Mouse (Mus musculus) CH12.LX (cell line): ENCODE measurements at regions not wholly inside any gene's neighbourhood (a gene's known extent, or its start where the extent isn't known, plus 50 kb on each side); places are given as distances from the start of the nearest gene placed in this dataset.

Experiments used
- DNase-seq: peaks from one replicate; pipeline ENCODE4 v3.0.0-alpha.2; 2013; ENCODE audit errors: extremely low read depth
- H3K27ac ChIP-seq: 2 replicates; pipeline ENCODE4 v1.5.1; 2012; ENCODE audit warnings: low read depth, mild to moderate bottlenecking, control low read depth, moderate library complexity; ENCODE audit not compliant: insufficient read depth
- H3K27me3 ChIP-seq: replicated peaks from 2 replicates; pipeline ENCODE3; 2012; ENCODE audit warnings: inconsistent platforms
- H3K36me3 ChIP-seq, 2 experiments: replicated peaks in 1 of 2; 2 replicates each; pipeline versions ENCODE3 to v1.6.1; 2012; ENCODE audit warnings: inconsistent platforms in 1 of 2, low read length in 1 of 2, mild to moderate bottlenecking in 1 of 2, mixed read lengths in 1 of 2, moderate library complexity in 1 of 2; ENCODE audit not compliant: control insufficient read depth in 1 of 2, insufficient read depth in 1 of 2
- H3K4me1 ChIP-seq, 2 experiments: 2 replicates each; pipeline ENCODE4 v1.6.1; 2012; ENCODE audit warnings: inconsistent platforms in 1 of 2, moderate library complexity in 1 of 2; ENCODE audit not compliant: insufficient read depth in 2 of 2, control insufficient read depth in 1 of 2
- H3K4me2 ChIP-seq: 2 replicates; pipeline ENCODE4 v1.6.1; 2012; ENCODE audit warnings: low read depth, mild to moderate bottlenecking, control low read depth; ENCODE audit not compliant: poor library complexity, insufficient read depth, severe bottlenecking
- H3K4me3 ChIP-seq, 3 experiments: fragments of 150-350 bp in 1 of 3; sonication (generic) in 1 of 3; replicated peaks in 1 of 3; 2 replicates each; pipeline versions ENCODE3 to v1.5.1; 2011 to 2012; ENCODE audit warnings: low read depth in 2 of 3, low read length in 2 of 3, mild to moderate bottlenecking in 2 of 3, moderate library complexity in 2 of 3, control low read depth in 1 of 3, improper control_type of control experiment in 1 of 3, inconsistent platforms in 1 of 3, mixed read lengths in 1 of 3; ENCODE audit not compliant: poor library complexity in 1 of 3
- H3K79me2 ChIP-seq: replicated peaks from 2 replicates; pipeline ENCODE4 v1.6.1; 2012; ENCODE audit warnings: mild to moderate bottlenecking, moderate library complexity; ENCODE audit not compliant: control insufficient read depth, poor library complexity, insufficient read depth, severe bottlenecking; ENCODE audit errors: extremely low read depth
- H3K9ac ChIP-seq: 2 replicates; pipeline ENCODE4 v1.6.1; 2012; ENCODE audit warnings: low read depth, mild to moderate bottlenecking, control low read depth, moderate library complexity; ENCODE audit not compliant: insufficient read depth
- H3K9me3 ChIP-seq: replicated peaks from 2 replicates; pipeline ENCODE3; 2012; ENCODE audit warnings: low read length, inconsistent platforms, mixed read lengths
- BHLHE40 ChIP-seq: IDR thresholded peaks from 2 replicates; pipeline ENCODE4 v1.6.1; 2011; ENCODE audit warnings: mild to moderate bottlenecking, low read depth, low read length, improper control_type of control experiment
- CHD1 ChIP-seq: IDR thresholded peaks from 2 replicates; pipeline ENCODE4 v1.6.1; 2012; ENCODE audit warnings: low read depth, low read length, improper control_type of control experiment, inconsistent platforms
- ELF1 ChIP-seq: IDR thresholded peaks from 2 replicates; pipeline ENCODE4 v1.6.1; 2014; ENCODE audit warnings: low read depth, mild to moderate bottlenecking, inconsistent platforms, low read length, improper control_type of control experiment
- EP300 ChIP-seq: IDR thresholded peaks from 2 replicates; pipeline ENCODE4 v1.6.1; 2011; ENCODE audit warnings: low read length, improper control_type of control experiment
- ETS1 ChIP-seq: conservative IDR thresholded peaks from 2 replicates; pipeline ENCODE4 v1.6.1; 2012; ENCODE audit warnings: low read depth, mild to moderate bottlenecking, inconsistent platforms, low read length, improper control_type of control experiment, moderate library complexity
- GABPA ChIP-seq: IDR thresholded peaks from 2 replicates; pipeline ENCODE4 v1.6.1; 2012; ENCODE audit warnings: low read depth, low read length, improper control_type of control experiment, inconsistent platforms; ENCODE audit not compliant: insufficient replicate concordance
- JUN ChIP-seq: IDR thresholded peaks from 2 replicates; pipeline ENCODE4 v1.6.1; 2011; ENCODE audit warnings: low read depth, mild to moderate bottlenecking, low read length, improper control_type of control experiment, moderate library complexity; ENCODE audit not compliant: insufficient read depth
- KAT2A ChIP-seq: IDR thresholded peaks from 2 replicates; pipeline ENCODE4 v1.6.1; 2012; ENCODE audit warnings: low read length, improper control_type of control experiment, inconsistent platforms; ENCODE audit not compliant: insufficient replicate concordance
- MAFK ChIP-seq: IDR thresholded peaks from 2 replicates; pipeline ENCODE4 v1.6.1; 2011; ENCODE audit warnings: low read length, improper control_type of control experiment; ENCODE audit not compliant: insufficient replicate concordance
- MAZ ChIP-seq: IDR thresholded peaks from 2 replicates; pipeline ENCODE4 v1.6.1; 2012; ENCODE audit warnings: low read depth, mild to moderate bottlenecking, inconsistent platforms, low read length, improper control_type of control experiment, moderate library complexity
- PAX5 ChIP-seq: IDR thresholded peaks from 2 replicates; pipeline ENCODE4 v1.6.1; 2012; ENCODE audit warnings: low read length, inconsistent platforms, mixed read lengths
- POLR2A ChIP-seq: IDR thresholded peaks from 2 replicates; pipeline ENCODE4 v1.6.1; 2011; ENCODE audit warnings: low read depth, mild to moderate bottlenecking, improper control_type of control experiment, low read length
- POLR2AphosphoS2 ChIP-seq: IDR thresholded peaks from 2 replicates; pipeline ENCODE4 v1.6.1; 2011; ENCODE audit warnings: low read depth, low read length, improper control_type of control experiment
- RAD21 ChIP-seq: IDR thresholded peaks from 2 replicates; pipeline ENCODE4 v1.6.1; 2011; ENCODE audit warnings: low read depth, mild to moderate bottlenecking, low read length, improper control_type of control experiment, moderate library complexity
- RCOR1 ChIP-seq: conservative IDR thresholded peaks from 2 replicates; pipeline ENCODE4 v1.6.1; 2012; ENCODE audit warnings: low read depth, mild to moderate bottlenecking, inconsistent platforms, low read length, improper control_type of control experiment
- SIN3A ChIP-seq: IDR thresholded peaks from 2 replicates; pipeline ENCODE4 v1.6.1; 2012; ENCODE audit warnings: low read length, improper control_type of control experiment, inconsistent platforms
- TBP ChIP-seq: conservative IDR thresholded peaks from 2 replicates; pipeline ENCODE4 v1.6.1; 2011; ENCODE audit warnings: low read depth, low read length, improper control_type of control experiment
- UBTF ChIP-seq: IDR thresholded peaks from 2 replicates; pipeline ENCODE4 v1.6.1; 2012; ENCODE audit warnings: low read depth, mild to moderate bottlenecking, inconsistent platforms, low read length, improper control_type of control experiment, moderate library complexity
- USF1 ChIP-seq: IDR thresholded peaks from 2 replicates; pipeline ENCODE4 v1.6.1; 2014; ENCODE audit warnings: low read depth, mild to moderate bottlenecking, inconsistent platforms, low read length, improper control_type of control experiment
- ZC3H11A ChIP-seq: IDR thresholded peaks from 2 replicates; pipeline ENCODE4 v1.6.1; 2012; ENCODE audit warnings: low read depth, mild to moderate bottlenecking, inconsistent platforms, low read length, improper control_type of control experiment
- ZNF384 ChIP-seq: IDR thresholded peaks from 2 replicates; pipeline ENCODE4 v1.6.1; 2012; ENCODE audit warnings: low read depth, low read length, improper control_type of control experiment, inconsistent platforms
- dilution Hi-C: fragments of 300-500 bp; cut with MboI; formaldehyde crosslinking; loops from 2 replicates; pipeline ENCODE4 v1.14.3; 2020; ENCODE audit warnings: low sequenced_read_pairs; ENCODE audit not compliant: extremely low pct_unique_long_range_greater_than_20kb, extremely low pct_ligation_motif_present
- in situ Hi-C: fragments of 300-500 bp; cut with MboI; formaldehyde crosslinking; loops from 3 replicates; pipeline ENCODE4 v1.14.3; 2019; ENCODE audit warnings: low sequenced_read_pairs, low pct_ligation_motif_present, low pct_unique_long_range_greater_than_20kb, mixed read lengths

DNA sequence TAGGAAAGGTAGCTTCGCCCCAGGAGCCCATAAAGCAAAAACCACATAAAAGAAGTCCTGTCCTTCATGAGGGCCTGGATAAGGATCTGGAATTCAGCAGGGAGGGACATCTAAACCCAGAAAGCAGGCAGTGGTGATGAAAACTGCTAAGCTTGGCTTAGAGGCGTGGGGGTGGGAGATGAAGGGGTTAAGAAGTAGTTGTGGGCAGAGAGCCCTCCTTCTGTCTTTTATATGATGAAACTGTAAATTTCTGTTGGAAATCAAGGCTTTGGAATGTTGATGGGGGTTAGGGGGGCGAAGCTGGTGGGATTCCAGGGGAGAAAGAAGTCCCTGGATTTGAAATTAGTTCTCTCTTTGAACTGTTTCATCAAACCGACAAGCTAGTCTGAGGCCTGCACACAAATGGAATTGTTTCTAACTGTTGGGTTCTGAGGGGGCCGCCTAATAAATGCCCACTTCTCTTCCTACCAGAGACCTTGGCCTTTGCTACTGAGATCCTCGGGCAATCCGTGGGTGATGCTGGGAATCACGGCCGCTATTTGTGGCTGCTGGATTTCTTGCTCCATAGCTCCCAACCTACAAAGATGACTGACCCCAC lies 192.6 kb downstream of the 1500009L16Rik start:
- Histone ChIP-seq H3K36me3 (no peaks in the 10 kb centered on the region), H3K27ac (no peak overlapping the region), H3K79me2 (no peaks in the 10 kb centered on the region), H3K27me3 (no peaks in the 10 kb centered on the region), H3K9me3 (peaks cover 9% of the 10 kb centered on the region), H3K4me1 (peaks cover 3 to 12% of the 10 kb centered on the region in 2 experiments; a peak in 2 of 4 replicates), H3K9ac (no peak overlapping the region), H3K4me3 (no peak overlapping the region), H3K4me2 (no peak overlapping the region)
- no peak for DNase-seq
- in situ Hi-C loops: no loop called here
- dilution Hi-C loops: no loop called here
- TF ChIP-seq RCOR1 (no peak), CHD1 (no peak), BHLHE40 (no peak), PAX5 (no peak), MAFK (no peak), MAZ (no peak), ZC3H11A (no peak), ZNF384 (no peak), RAD21 (no peak), JUN (no peak), ELF1 (no peak), KAT2A (no peak), ETS1 (no peak), SIN3A (no peak), POLR2AphosphoS2 (no peak), EP300 (no peak)

DNA sequence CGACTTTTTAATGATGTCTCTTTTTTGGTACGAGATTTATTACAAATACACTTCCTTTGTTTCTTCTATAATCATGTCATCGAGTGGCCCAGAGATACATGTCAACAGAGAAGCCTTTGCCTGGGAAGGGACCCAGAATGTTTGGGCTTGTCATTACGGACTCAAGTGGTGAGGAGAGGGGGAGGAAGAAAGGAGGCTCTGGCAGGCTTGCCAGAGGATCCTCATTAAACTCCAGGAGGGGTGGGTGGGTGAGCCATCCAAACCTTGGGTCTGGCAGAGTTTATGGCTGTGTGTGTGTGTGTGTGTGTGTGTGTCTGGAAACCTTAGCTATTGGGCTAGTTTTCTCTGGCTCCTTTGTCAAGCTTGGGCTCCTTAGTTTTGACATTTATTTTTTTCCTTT lies 204.3 kb downstream of the 1500009L16Rik start:
- H3K79me2 ChIP-seq: no peaks in the 10 kb centered on the region
- no peak overlapping the region for H3K4me2 ChIP-seq
- in situ Hi-C loops: no loop called here
- no peaks in the 10 kb centered on the region for H3K9me3 ChIP-seq
- H3K27ac ChIP-seq: no peak overlapping the region
- DNase-seq: no peak
- TF ChIP-seq ZC3H11A (no peak), GABPA (no peak), JUN (no peak), USF1 (no peak), BHLHE40 (no peak), EP300 (no peak), ETS1 (no peak), POLR2A (no peak), TBP (no peak), UBTF (no peak)
- dilution Hi-C loops: no loop called here
- no peaks in the 10 kb centered on the region for H3K27me3 ChIP-seq
- no peaks in the 10 kb centered on the region for H3K36me3 ChIP-seq
- H3K4me1 ChIP-seq: peaks cover 8 to 17% of the 10 kb centered on the region in 2 experiments
- H3K4me3 ChIP-seq: no peak overlapping the region
- no peak overlapping the region for H3K9ac ChIP-seq
